Comparison of ENCODE assay signal across 13 mouse cellular contexts in the genomic region with DNA sequence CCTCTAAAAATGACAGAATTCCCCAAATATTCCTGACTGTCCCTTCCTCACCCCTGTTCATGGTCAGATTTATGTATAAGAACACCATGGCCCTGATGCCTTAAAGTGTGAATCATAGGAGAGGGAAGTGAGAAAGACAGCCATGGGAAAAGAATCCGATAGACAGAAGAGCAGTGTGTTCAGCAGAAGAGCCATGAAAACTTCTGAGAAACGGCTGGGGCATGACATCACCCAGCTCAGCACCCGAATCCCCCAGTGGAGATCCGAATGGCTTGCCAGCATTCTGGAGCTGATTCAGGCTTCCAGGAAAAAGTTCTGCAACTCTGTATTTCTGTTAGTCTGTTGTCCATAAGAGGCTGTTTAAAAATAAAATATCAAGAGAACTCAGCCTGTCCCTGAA.
A peak's percentile ranks its signal among the peaks of the same experiment; 100 is the strongest.
DNase-seq lines count a peak whose midpoint lies in the region; ATAC-seq and TF ChIP-seq lines count a peak whose summit lies in the region.
"Had no signal": no experiment of that assay in that cellular context is flagged by ENCODE, and none has a peak within 500 bp of the region (broad histone marks: within the 10 kb centered on the region; RNA-seq: fewer than 3 reads in every experiment).

No protein-coding gene starts in this region.

- H3K27ac ChIP-seq in gastrocnemius, adult 2 months, result peak overlapping the region; percentile 38
- no peak overlapping the region for H3K27ac ChIP-seq in intestine, embryonic 15.5 days
- H3K27ac ChIP-seq: embryonic facial prominence, embryonic 15.5 days had no signal

- H3K4me3 ChIP-seq in C2C12 (ENCODE audit: insufficient read depth, poor library complexity, severe bottlenecking), result no peak overlapping the region
- H3K4me3 ChIP-seq in gastrocnemius, adult 2 months, result no peak overlapping the region
- no peak overlapping the region for H3K4me3 ChIP-seq in intestine, embryonic 15.5 days (replicated peaks)
- H3K4me3 ChIP-seq: embryonic facial prominence, embryonic 15.5 days had no signal

- no peak overlapping the region for H3ac ChIP-seq in C2C12 (ENCODE audit: control insufficient read depth, insufficient read length, low read depth)

- no peaks in the 10 kb centered on the region for H3K27me3 ChIP-seq in C2C12 (ENCODE audit: control insufficient read depth, insufficient read depth, insufficient read length)
- no peaks in the 10 kb centered on the region for H3K27me3 ChIP-seq in intestine, embryonic 15.5 days (replicated peaks)
- H3K27me3 ChIP-seq: embryonic facial prominence, embryonic 15.5 days had no signal

- intact Hi-C loops in gastrocnemius, adult 2 months (cut with DNase I), result no loop called here

- no peak overlapping the region for H3K4me2 ChIP-seq in intestine, embryonic 15.5 days (replicated peaks)
- H3K4me2 ChIP-seq: embryonic facial prominence, embryonic 15.5 days; lung, embryonic 14.5 days had no signal

- peak; percentile 17; the same call in 1 of the 2 replicates for ATAC-seq in intestine, embryonic 15.5 days
- ATAC-seq: inflammation-experienced regulatory T-cells, adult 6 months had no signal

- H3K79me3 ChIP-seq in C2C12 (ENCODE audit: low read depth), result no peaks in the 10 kb centered on the region

- no peaks in the 10 kb centered on the region for H3K4me1 ChIP-seq in intestine, embryonic 15.5 days (replicated peaks)
- H3K4me1 ChIP-seq: embryonic facial prominence, embryonic 15.5 days had no signal

- TF ChIP-seq CTCF in C2C12 (IDR thresholded peaks at IDR 0.05; ENCODE audit: control insufficient read depth, insufficient read depth, insufficient read length), result no peak
- TF ChIP-seq CTCF in gastrocnemius, adult 2 months (IDR thresholded peaks at IDR 0.05), result no peak

- WGBS in intestine, embryonic 15.5 days, result 44% methylated on average over 4 of the region's 4 CpGs

- no peaks in the 10 kb centered on the region for H3K79me2 ChIP-seq in C2C12 (ENCODE audit: control insufficient read depth, insufficient read depth)

- DNase-seq in gastrocnemius, adult 18-20 months (ENCODE audit: low spot score), result peak; percentile 23
- DNase-seq in gastrocnemius, adult 8-10 months (ENCODE audit: low spot score in 2 of 2), result no peak
- DNase-seq in gastrocnemius, adult 2 months, result peak; percentile 57
- no peak for DNase-seq in embryo, embryonic 9.5 days (ENCODE audit: extremely low spot score)
- DNase-seq in cerebellum, adult 9-11 months, result no peak
- DNase-seq in thymus, postnatal 0 days (ENCODE audit: low spot score), result no peak
- DNase-seq: cerebellum, adult 18-20 months; left cerebral cortex, postnatal 4 days; lung, embryonic 14.5 days had no signal

- H3K36me3 ChIP-seq in C2C12 (ENCODE audit: control insufficient read depth, insufficient read depth), result no peaks in the 10 kb centered on the region
- H3K36me3 ChIP-seq in intestine, embryonic 15.5 days, result no peaks in the 10 kb centered on the region
- H3K36me3 ChIP-seq: embryonic facial prominence, embryonic 15.5 days had no signal

- no peak overlapping the region for H3K9ac ChIP-seq in intestine, embryonic 15.5 days
- H3K9ac ChIP-seq: embryonic facial prominence, embryonic 15.5 days; lung, embryonic 14.5 days had no signal

- no peaks in the 10 kb centered on the region for H3K9me3 ChIP-seq in intestine, embryonic 15.5 days
- H3K9me3 ChIP-seq: embryonic facial prominence, embryonic 15.5 days had no signal

TF ChIP-seq in C2C12, 6 proteins besides CTCF, POLR2A, EP300 and RAD21:
- peak; percentile 7 for TF ChIP-seq FOSL1 (IDR thresholded peaks at IDR 0.05; ENCODE audit: insufficient read depth, low read length, poor library complexity, severe bottlenecking)
- no peak for TF ChIP-seq MYOG (IDR thresholded peaks at IDR 0.05; ENCODE audit: control insufficient read depth, extremely low read depth, insufficient read length)
- peak; percentile 51 for TF ChIP-seq MAX (IDR thresholded peaks at IDR 0.05)
- TF ChIP-seq MYOD1 (IDR thresholded peaks at IDR 0.05; ENCODE audit: control insufficient read depth, insufficient read length, low read depth), result peak; percentile 7

Comparison
In these comparisons a context has a peak if more than half of its experiments do, and no peak if none do; other contexts are left out.
1. DNase-seq: peak in gastrocnemius, adult 18-20 months (single experiment) and gastrocnemius, adult 2 months (single experiment); none in gastrocnemius, adult 8-10 months (0 of 2), embryo, embryonic 9.5 days (single experiment), cerebellum, adult 9-11 months (single experiment) and thymus, postnatal 0 days (single experiment).